Mouse (Mus musculus) C2C12 (cell line): ENCODE results near the gene Mycbpap. TPM values are rescaled to one million over a fixed set of nuclear protein-coding genes. Genes with fewer than 3 reads are reported as not detected.

Experiments
- H3K27me3 ChIP-seq: one replicate; pipeline ENCODE4 v1.6.1; 2011; ENCODE audit not compliant: control insufficient read depth, insufficient read depth, insufficient read length
- H3K36me3 ChIP-seq: one replicate; pipeline ENCODE4 v1.6.1; 2011; ENCODE audit not compliant: control insufficient read depth, insufficient read depth
- H3K4me3 ChIP-seq: one replicate; pipeline ENCODE4 v1.5.1; 2011; ENCODE audit warnings: mild to moderate bottlenecking, control low read depth; ENCODE audit not compliant: poor library complexity, insufficient read depth, severe bottlenecking
- H3K79me2 ChIP-seq: one replicate; pipeline ENCODE4 v1.6.1; 2011; ENCODE audit not compliant: control insufficient read depth, insufficient read depth
- H3K79me3 ChIP-seq: one replicate; pipeline ENCODE4 v1.6.1; 2011; ENCODE audit warnings: low read depth, control low read depth
- H3ac ChIP-seq: one replicate; pipeline ENCODE3; 2011; ENCODE audit warnings: low read depth; ENCODE audit not compliant: control insufficient read depth, insufficient read length
- CEBPB ChIP-seq: IDR thresholded peaks from one replicate; pipeline ENCODE4 v1.6.1; 2011; ENCODE audit warnings: low read depth, mild to moderate bottlenecking, control low read depth, moderate library complexity
- CTCF ChIP-seq: IDR thresholded peaks from one replicate; pipeline ENCODE4 v1.5.1; 2011; ENCODE audit not compliant: control insufficient read depth, insufficient read depth, insufficient read length
- FOSL1 ChIP-seq: IDR thresholded peaks from one replicate; pipeline ENCODE4 v1.8.0; 2011; ENCODE audit warnings: mild to moderate bottlenecking, low read length; ENCODE audit not compliant: poor library complexity, insufficient read depth, severe bottlenecking
- MAX ChIP-seq: IDR thresholded peaks from one replicate; pipeline ENCODE4 v1.6.1; 2011; ENCODE audit warnings: mild to moderate bottlenecking, control low read depth
- MYOD1 ChIP-seq: IDR thresholded peaks from one replicate; pipeline ENCODE4 v1.6.1; 2011; ENCODE audit warnings: low read depth; ENCODE audit not compliant: control insufficient read depth, insufficient read length
- MYOG ChIP-seq: IDR thresholded peaks from one replicate; pipeline ENCODE4 v1.6.1; 2011; ENCODE audit not compliant: control insufficient read depth, insufficient read length; ENCODE audit errors: extremely low read depth
- USF1 ChIP-seq: IDR thresholded peaks from one replicate; pipeline ENCODE4 v1.6.1; 2011; ENCODE audit warnings: low read depth, mild to moderate bottlenecking, control low read depth, moderate library complexity
- long read RNA-seq, 2 experiments: library from polyadenylated mRNA; unstranded; transcript quantifications; one replicate each; pipeline ENCODE4 v2.0.0; 2019 to 2020
- polyA plus RNA-seq: library from polyadenylated mRNA; unstranded; fragments of >200 nt; fragmentation: generic; extraction: Trizol; gene quantifications from one replicate; pipeline ENCODE4 v1.2.1, GENCODE M21; 2012; ENCODE audit warnings: missing spikeins

The Mycbpap gene
- not detected for polyA plus RNA-seq
- long read RNA-seq, experiment 1: 0 reads
- long read RNA-seq, experiment 2, partial matches to known transcripts: 0 of 1 reads
- long read RNA-seq, experiment 2, other reads (novel, unspliced or antisense): 0 of 1 reads

DNA sequence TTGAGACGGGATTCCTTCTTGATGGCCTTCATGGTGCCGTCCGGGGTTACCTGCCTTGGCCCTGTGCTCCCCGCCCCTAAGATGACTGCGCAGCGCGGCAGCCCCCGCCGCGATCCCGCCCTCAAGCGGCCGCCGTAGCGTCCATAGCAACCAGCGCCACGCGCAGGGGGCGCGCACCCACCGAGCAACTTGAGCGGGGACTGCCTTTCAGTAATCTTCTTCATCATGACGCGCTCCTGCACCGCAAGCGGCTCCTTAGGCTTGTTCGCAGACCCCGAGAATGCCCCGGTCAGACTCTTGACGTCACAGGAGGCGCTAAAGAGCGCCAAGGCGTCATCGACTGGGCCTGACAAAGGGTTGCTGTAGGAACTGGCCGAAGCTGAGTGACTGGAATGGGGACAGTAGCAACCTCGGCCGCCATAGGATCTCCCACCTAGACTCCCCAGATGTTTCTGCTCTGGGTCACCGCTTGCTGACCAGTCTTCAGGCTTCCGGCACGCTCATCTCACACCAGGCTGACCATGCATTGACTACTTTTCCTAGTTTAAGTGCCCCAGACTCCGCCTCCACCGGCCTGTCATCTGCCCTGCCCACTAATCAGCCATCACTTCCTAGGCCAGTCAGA is at the start of gene Mycbpap:
Mycbpap (minus strand) TSS at position 524 of the 625 bp plus-strand sequence.
- peaks cover 12% of the 10 kb centered on the region for H3K27me3 ChIP-seq
- H3ac ChIP-seq: no peak within 1 kb of the TSS
- no peaks in the 10 kb centered on the region for H3K79me3 ChIP-seq
- H3K79me2 ChIP-seq: no peaks in the 10 kb centered on the region
- TF ChIP-seq MYOD1 (no peak), CTCF (no peak), USF1 (no peak), CEBPB (no peak), FOSL1 (no peak), MAX (no peak), MYOG (no peak)
- no peak within 1 kb of the TSS for H3K4me3 ChIP-seq
- H3K36me3 ChIP-seq: no peaks in the 10 kb centered on the region

DNA sequence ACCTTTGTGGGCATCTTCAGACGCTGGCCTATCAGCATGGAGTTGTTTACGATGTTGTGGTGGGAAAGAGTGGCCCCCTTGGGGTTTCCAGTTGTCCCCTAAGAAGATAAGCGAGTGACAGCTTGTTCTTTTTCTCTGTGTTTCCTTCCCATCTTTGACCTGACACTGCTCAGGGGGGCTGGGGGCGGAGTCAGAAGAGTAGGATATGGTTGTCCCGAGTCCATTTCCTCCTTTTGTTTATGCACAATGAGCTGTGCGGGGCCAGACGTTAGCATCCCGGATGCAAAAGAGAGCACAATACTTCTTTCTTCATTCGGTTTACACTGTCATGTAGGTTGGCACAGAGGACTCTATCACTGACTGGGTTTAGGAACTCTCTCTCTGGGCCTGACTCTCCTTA is 49.1 kb upstream of the Mycbpap start:
- Histone ChIP-seq H3K79me3 (no peaks in the 10 kb centered on the region), H3K27me3 (no peaks in the 10 kb centered on the region), H3K4me3 (no peak overlapping the region), H3ac (no peak overlapping the region), H3K36me3 (no peaks in the 10 kb centered on the region), H3K79me2 (no peaks in the 10 kb centered on the region)
- no peak for TF ChIP-seq MYOD1
- TF ChIP-seq CEBPB: no peak

DNA sequence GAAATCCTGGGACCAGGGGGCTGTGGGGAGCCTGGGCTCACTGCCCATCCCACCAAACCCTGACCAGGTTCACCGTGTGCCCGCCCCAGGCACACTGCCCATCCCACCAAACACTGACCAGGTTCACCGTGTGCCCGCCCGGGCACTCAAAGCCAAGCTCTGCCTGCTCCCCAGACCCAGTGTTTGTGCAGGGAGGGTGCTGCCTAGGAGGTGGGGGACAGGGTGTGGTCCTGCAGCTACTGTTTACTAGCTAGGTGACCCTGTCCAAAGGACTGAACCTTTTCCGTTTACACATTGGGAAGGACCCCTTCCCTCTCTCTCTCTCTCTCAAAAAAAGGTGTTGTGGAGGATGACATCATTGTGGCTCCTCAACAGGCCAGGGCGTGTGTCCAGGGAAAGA is 45.8 kb upstream of the Mycbpap start:
- no peaks in the 10 kb centered on the region for H3K27me3 ChIP-seq
- H3K79me2 ChIP-seq: no peaks in the 10 kb centered on the region
- no peaks in the 10 kb centered on the region for H3K36me3 ChIP-seq
- no peak overlapping the region for H3K4me3 ChIP-seq
- no peaks in the 10 kb centered on the region for H3K79me3 ChIP-seq
- TF ChIP-seq CTCF (no peak), USF1 (no peak), MYOD1 (no peak)
- no peak overlapping the region for H3ac ChIP-seq

DNA sequence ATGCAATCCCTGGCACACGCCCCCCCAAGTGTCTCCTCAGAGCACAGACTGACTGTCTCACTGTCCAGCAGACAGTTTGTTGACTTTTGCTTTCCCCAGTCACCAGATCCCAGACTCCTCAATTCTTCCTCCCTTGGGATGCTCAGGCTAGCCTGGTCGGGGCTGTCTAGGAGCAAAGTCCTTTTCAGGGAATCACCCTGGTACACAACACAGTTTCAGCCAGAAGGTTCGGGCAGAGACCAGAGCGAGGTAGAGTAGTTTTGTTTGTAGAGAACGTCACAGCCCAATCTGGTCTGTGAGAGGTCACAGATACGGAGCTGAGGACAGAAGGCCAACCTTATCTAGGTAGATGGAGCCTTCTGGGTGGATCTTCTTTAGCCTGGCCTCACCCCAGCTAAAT is 45.0 kb upstream of the Mycbpap start:
- TF ChIP-seq CTCF: no peak
- TF ChIP-seq FOSL1: no peak
- TF ChIP-seq MAX: no peak
- TF ChIP-seq MYOG: no peak
- no peak for TF ChIP-seq MYOD1
- Histone ChIP-seq H3K4me3 (no peak overlapping the region), H3K36me3 (no peaks in the 10 kb centered on the region)

DNA sequence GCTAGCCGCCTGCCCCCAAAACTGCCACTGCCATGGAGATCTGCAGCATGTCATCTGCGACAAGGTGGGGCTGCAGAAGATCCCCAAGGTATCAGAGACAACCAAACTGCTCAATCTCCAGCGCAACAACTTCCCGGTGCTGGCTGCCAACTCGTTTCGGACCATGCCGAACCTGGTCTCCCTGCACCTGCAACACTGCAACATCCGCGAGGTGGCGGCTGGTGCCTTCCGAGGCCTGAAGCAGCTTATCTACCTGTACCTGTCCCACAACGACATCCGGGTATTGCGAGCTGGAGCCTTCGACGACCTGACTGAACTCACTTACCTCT is 43.6 kb upstream of the Mycbpap start:
- TF ChIP-seq MAX: no peak
- TF ChIP-seq USF1: no peak
- no peak for TF ChIP-seq CTCF
- no peak for TF ChIP-seq FOSL1
- TF ChIP-seq CEBPB: no peak
- TF ChIP-seq MYOD1: no peak
- no peak for TF ChIP-seq MYOG
- no peak overlapping the region for H3K4me3 ChIP-seq

More for the DNA sequence above, 45.0 kb upstream of the Mycbpap start:
- Histone ChIP-seq H3K79me2 (no peaks in the 10 kb centered on the region), H3K79me3 (no peaks in the 10 kb centered on the region), H3ac (no peak overlapping the region), H3K27me3 (no peaks in the 10 kb centered on the region)

DNA sequence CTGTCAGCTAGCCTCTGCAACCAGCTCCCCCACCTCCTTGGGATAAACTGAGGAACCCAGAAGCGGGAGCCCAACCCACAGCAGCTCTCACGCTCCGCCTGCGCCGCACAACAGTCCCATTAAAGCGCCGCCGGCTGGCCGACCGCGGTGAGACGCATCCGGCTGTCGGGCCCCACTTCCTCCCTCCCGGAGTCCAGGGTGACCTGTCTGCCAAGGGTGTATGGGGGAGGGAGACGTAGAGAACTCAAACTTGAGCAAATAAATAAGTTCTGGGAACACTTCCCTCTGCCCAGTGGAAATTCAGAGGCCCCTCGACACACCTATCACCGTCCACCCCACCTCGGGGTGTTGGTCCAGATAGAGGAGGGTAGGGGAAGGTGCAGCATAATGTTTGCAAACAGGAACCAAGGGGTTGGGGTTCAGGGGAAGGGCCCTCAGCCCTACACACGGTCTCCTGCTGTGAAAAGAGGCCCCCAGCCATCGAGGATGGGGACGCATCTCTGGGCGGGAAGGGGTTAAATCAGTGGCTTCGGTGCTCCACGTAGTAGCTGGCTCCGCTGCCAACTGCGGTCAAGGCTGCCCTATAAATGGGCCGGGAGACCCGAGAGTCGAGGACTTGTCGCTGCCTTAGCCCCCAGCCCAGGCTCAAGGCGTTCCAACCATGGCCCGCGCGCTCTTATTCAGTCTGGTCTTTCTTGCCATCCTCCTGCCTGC is 43.1 kb upstream of the Mycbpap start, which contains the start of gene Chad:
Chad (plus strand) TSS at position 611 of the 714 bp plus-strand sequence.
- no peak for TF ChIP-seq USF1
- TF ChIP-seq MYOD1: no peak
- no peak for TF ChIP-seq MYOG
- TF ChIP-seq CTCF: no peak
- TF ChIP-seq CEBPB: no peak
- no peak for TF ChIP-seq MAX
- TF ChIP-seq FOSL1: no peak
- Histone ChIP-seq H3K79me2 (no peaks in the 10 kb centered on the region), H3K36me3 (no peaks in the 10 kb centered on the region), H3ac (no peak within 1 kb of the TSS), H3K79me3 (no peaks in the 10 kb centered on the region), H3K4me3 (no peak within 1 kb of the TSS), H3K27me3 (no peaks in the 10 kb centered on the region)

More for the DNA sequence above, 43.6 kb upstream of the Mycbpap start:
- no peaks in the 10 kb centered on the region for H3K79me3 ChIP-seq
- H3K79me2 ChIP-seq: no peaks in the 10 kb centered on the region
- H3ac ChIP-seq: no peak overlapping the region
- H3K27me3 ChIP-seq: no peaks in the 10 kb centered on the region
- H3K36me3 ChIP-seq: no peaks in the 10 kb centered on the region
